Mouse (Mus musculus): ENCODE results near the gene S100a1. TPM values are rescaled to one million over a fixed set of nuclear protein-coding genes. Genes with fewer than 3 reads are reported as not detected.

Gene S100a1
- polyA plus RNA-seq, 1 experiment, result 189 TPM

DNA sequence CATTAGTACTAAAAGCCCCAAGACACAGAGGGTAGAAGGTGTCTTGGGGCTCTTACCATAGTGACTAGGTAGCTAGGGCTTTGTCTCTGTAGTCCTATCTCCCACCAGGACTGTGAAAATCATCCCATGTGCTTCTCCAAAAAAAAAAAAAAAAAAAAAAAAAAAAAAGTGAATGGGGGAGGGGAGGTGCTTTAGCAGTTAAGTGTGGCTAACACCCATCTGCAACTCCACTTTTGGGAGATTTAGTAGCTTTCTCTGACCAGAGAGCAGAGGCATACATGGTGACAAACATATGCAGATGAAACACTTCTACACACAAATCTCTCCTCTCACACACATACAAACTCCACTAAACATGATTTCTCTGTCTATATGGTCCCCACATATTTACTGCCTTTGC lies 16.6 kb downstream of the S100a1 start:
- Histone ChIP-seq H3K36me3 (ENCODE audit: control insufficient read depth, insufficient read depth) (peaks cover 53% of the 10 kb centered on the region), H3K4me3 (no peak overlapping the region), H3K4me2 (ENCODE audit: low read depth) (no peak overlapping the region), H3K79me2 (ENCODE audit: control insufficient read depth, insufficient read depth) (no peaks in the 10 kb centered on the region), H3ac (ENCODE audit: control insufficient read depth, insufficient read length) (no peak overlapping the region), H3K27me3 (ENCODE audit: control insufficient read depth, insufficient read depth, insufficient read length) (no peaks in the 10 kb centered on the region)
- no peak for TF ChIP-seq POLR2AphosphoS2 (IDR thresholded peaks at IDR 0.05; ENCODE audit: insufficient read length, low read depth)
- no peak for TF ChIP-seq REST (IDR thresholded peaks at IDR 0.05; ENCODE audit: insufficient read depth, insufficient read length)
- TF ChIP-seq MYOG (IDR thresholded peaks at IDR 0.05; ENCODE audit: control insufficient read depth in 1 of 3, insufficient read depth in 1 of 3, insufficient read length in 2 of 3, low read depth in 2 of 3), result no peak
- no peak for TF ChIP-seq SRF (IDR thresholded peaks at IDR 0.05; ENCODE audit: control insufficient read depth, insufficient read length, low read depth)
- TF ChIP-seq CEBPB (IDR thresholded peaks at IDR 0.05; ENCODE audit: insufficient read depth, poor library complexity, severe bottlenecking), result no peak
- TF ChIP-seq MAX (IDR thresholded peaks at IDR 0.05; ENCODE audit: low read depth), result no peak
- no peak for TF ChIP-seq USF1 (IDR thresholded peaks at IDR 0.05; ENCODE audit: low read depth)
- no peak for TF ChIP-seq MYOD1 (IDR thresholded peaks at IDR 0.05; ENCODE audit: control insufficient read depth in 1 of 3, insufficient read length in 2 of 3, low read depth in 2 of 3)
- TF ChIP-seq E2F4 (IDR thresholded peaks at IDR 0.05; ENCODE audit: insufficient read depth), result no peak
- no peak for TF ChIP-seq TCF3 (IDR thresholded peaks at IDR 0.05; ENCODE audit: insufficient read length, low read depth)
- no peak for TF ChIP-seq TCF12 (IDR thresholded peaks at IDR 0.05; ENCODE audit: insufficient read depth, poor library complexity, severe bottlenecking)
- no peak for TF ChIP-seq POLR2A (IDR thresholded peaks at IDR 0.05; ENCODE audit: insufficient read length, low read depth)

DNA sequence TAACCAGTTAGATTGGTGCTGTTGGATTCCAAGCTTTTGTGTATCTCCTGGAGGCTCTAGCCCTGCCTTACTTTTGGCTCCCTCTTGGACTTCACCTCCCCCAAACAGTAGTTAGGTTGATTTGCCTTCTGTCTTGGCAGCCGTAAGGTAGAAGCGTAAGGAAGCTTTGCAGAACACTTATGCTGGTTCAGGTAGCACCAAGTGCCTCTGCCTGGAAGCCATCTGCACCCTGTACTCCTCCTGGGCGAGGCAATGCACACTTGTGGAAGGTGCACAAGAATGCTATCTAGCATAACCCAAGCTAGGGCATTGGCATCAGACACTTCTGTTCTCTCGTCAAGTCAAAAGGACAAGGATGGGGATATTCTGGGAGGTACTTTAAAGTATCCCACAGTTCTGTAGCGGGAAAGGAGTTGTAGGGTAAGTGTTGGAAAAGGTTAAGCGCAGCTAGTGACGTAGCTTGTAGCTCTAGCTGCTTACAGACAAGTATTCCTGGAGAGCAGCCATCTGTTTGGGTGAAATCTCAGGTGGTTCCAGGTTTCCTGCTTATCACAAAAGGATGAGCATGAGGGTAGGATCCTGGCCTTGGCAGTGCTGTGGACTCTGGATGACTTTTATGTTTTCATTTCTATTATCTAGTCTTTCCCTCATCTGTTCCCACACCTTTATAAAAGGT lies 18.2 kb downstream of the S100a1 start:
- Histone ChIP-seq H3K79me2 (ENCODE audit: control insufficient read depth, insufficient read depth) (no peaks in the 10 kb centered on the region), H3K27me3 (ENCODE audit: control insufficient read depth, insufficient read depth, insufficient read length) (no peaks in the 10 kb centered on the region), H3K4me3 (no peak overlapping the region), H3K36me3 (ENCODE audit: control insufficient read depth, insufficient read depth) (peaks cover 37% of the 10 kb centered on the region), H3K4me2 (ENCODE audit: low read depth) (no peak overlapping the region), H3ac (ENCODE audit: control insufficient read depth, insufficient read length) (no peak overlapping the region)
- TF ChIP-seq MYOD1 (IDR thresholded peaks at IDR 0.05; ENCODE audit: control insufficient read depth in 1 of 3, insufficient read length in 2 of 3, low read depth in 2 of 3) (no peak), REST (IDR thresholded peaks at IDR 0.05; ENCODE audit: insufficient read depth, insufficient read length) (no peak), POLR2AphosphoS2 (IDR thresholded peaks at IDR 0.05; ENCODE audit: insufficient read length, low read depth) (peak; percentile 70), TCF3 (IDR thresholded peaks at IDR 0.05; ENCODE audit: insufficient read length, low read depth) (no peak), USF1 (IDR thresholded peaks at IDR 0.05; ENCODE audit: low read depth) (no peak), CEBPB (IDR thresholded peaks at IDR 0.05; ENCODE audit: insufficient read depth, poor library complexity, severe bottlenecking) (no peak), POLR2A (IDR thresholded peaks at IDR 0.05; ENCODE audit: insufficient read length, low read depth) (peak; percentile 17), SRF (IDR thresholded peaks at IDR 0.05; ENCODE audit: control insufficient read depth, insufficient read length, low read depth) (no peak), MAX (IDR thresholded peaks at IDR 0.05; ENCODE audit: low read depth) (no peak)

- H3K4me2 ChIP-seq (ENCODE audit: low read depth), result no peak overlapping the region
- no peak overlapping the region for H3ac ChIP-seq (ENCODE audit: control insufficient read depth, insufficient read length)
- H3K4me3 ChIP-seq, result no peak overlapping the region
- H3K36me3 ChIP-seq (ENCODE audit: control insufficient read depth, insufficient read depth), result peaks cover 29% of the 10 kb centered on the region
- H3K79me2 ChIP-seq (ENCODE audit: control insufficient read depth, insufficient read depth), result peaks cover 11% of the 10 kb centered on the region
- TF ChIP-seq E2F4 (IDR thresholded peaks at IDR 0.05; ENCODE audit: insufficient read depth) (no peak), REST (IDR thresholded peaks at IDR 0.05; ENCODE audit: insufficient read depth, insufficient read length) (no peak), TCF3 (IDR thresholded peaks at IDR 0.05; ENCODE audit: insufficient read length, low read depth) (no peak), SRF (IDR thresholded peaks at IDR 0.05; ENCODE audit: control insufficient read depth, insufficient read length, low read depth) (no peak), POLR2A (IDR thresholded peaks at IDR 0.05; ENCODE audit: insufficient read length, low read depth) (no peak)
- H3K27me3 ChIP-seq (ENCODE audit: control insufficient read depth, insufficient read depth, insufficient read length), result no peaks in the 10 kb centered on the region
Measured at GRCm38 (mm10) chr3:90493831-90494540, 20.2 kb downstream of the S100a1 start.

DNA sequence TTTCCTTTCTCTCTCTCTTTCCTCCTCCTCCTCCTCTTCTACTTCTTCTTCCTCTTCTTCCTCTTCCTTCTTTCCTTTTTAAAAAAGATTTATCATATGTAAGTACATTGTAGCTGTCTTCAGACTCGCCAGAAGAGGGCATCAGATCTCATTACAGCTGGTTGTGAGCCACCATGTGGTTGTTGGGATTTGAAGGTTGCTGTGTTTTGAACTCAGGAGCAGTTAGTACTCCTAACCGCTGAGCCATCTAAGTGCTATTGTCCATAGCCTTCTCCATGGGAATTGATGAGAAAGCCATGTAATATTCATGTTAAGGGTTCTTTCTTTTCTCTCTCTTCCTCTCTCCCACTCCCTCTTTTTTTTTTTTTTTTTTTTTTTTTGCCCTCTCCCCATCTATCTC lies 22.8 kb downstream of the S100a1 start:
- Histone ChIP-seq H3K27me3 (ENCODE audit: control insufficient read depth, insufficient read depth, insufficient read length) (no peaks in the 10 kb centered on the region), H3K79me2 (ENCODE audit: control insufficient read depth, insufficient read depth) (peaks cover 11% of the 10 kb centered on the region), H3K4me2 (ENCODE audit: low read depth) (peak overlapping the region; percentile 16), H3K36me3 (ENCODE audit: control insufficient read depth, insufficient read depth) (peaks cover 30% of the 10 kb centered on the region), H3ac (ENCODE audit: control insufficient read depth, insufficient read length) (peak overlapping the region; percentile 97), H3K4me3 (peak overlapping the region; percentile 30)
- TF ChIP-seq E2F4 (IDR thresholded peaks at IDR 0.05; ENCODE audit: insufficient read depth) (no peak), TCF3 (IDR thresholded peaks at IDR 0.05; ENCODE audit: insufficient read length, low read depth) (no peak), REST (IDR thresholded peaks at IDR 0.05; ENCODE audit: insufficient read depth, insufficient read length) (no peak), SRF (IDR thresholded peaks at IDR 0.05; ENCODE audit: control insufficient read depth, insufficient read length, low read depth) (no peak), TCF12 (IDR thresholded peaks at IDR 0.05; ENCODE audit: insufficient read depth, poor library complexity, severe bottlenecking) (no peak), CEBPB (IDR thresholded peaks at IDR 0.05; ENCODE audit: insufficient read depth, poor library complexity, severe bottlenecking) (no peak), POLR2AphosphoS2 (IDR thresholded peaks at IDR 0.05; ENCODE audit: insufficient read length, low read depth) (no peak), MYOD1 (IDR thresholded peaks at IDR 0.05; ENCODE audit: control insufficient read depth in 1 of 3, insufficient read length in 2 of 3, low read depth in 2 of 3) (no peak), MAX (IDR thresholded peaks at IDR 0.05; ENCODE audit: low read depth) (no peak), POLR2A (IDR thresholded peaks at IDR 0.05; ENCODE audit: insufficient read length, low read depth) (no peak)
